Mouse (Mus musculus) forebrain, postnatal 0 days (tissue): ENCODE results near the gene Akap13. TPM values are rescaled to one million over a fixed set of nuclear protein-coding genes. Genes with fewer than 3 reads are reported as not detected.

ENCODE experiments used
- ATAC-seq: fragments of 200-750 bp; cut with Nextera tagmentation; 2 replicates; pipeline ENCODE4 v1.8.0; 2017; ENCODE audit warnings: mild to moderate bottlenecking, moderate library complexity
- DNase-seq: peaks from one replicate; pipeline ENCODE4 v3.0.0-alpha.2; 2015
- H3K27ac ChIP-seq: fragments of 300-500 bp; sonication (generic); 2 replicates; pipeline ENCODE4 v1.5.1; 2014; ENCODE audit warnings: low read depth, mild to moderate bottlenecking, antibody characterized with exemption, low read length, moderate library complexity, mixed read lengths
- H3K27me3 ChIP-seq: fragments of 300-500 bp; sonication (generic); 2 replicates; pipeline ENCODE4 v1.6.1; 2014; ENCODE audit warnings: mild to moderate bottlenecking, low read length, mixed read lengths; ENCODE audit not compliant: insufficient read depth
- H3K36me3 ChIP-seq: fragments of 300-500 bp; sonication (generic); 2 replicates; pipeline ENCODE4 v1.6.1; 2014; ENCODE audit warnings: mild to moderate bottlenecking, moderate library complexity; ENCODE audit not compliant: insufficient read depth
- H3K4me1 ChIP-seq: fragments of 300-500 bp; sonication (generic); 2 replicates; pipeline ENCODE4 v1.6.1; 2014; ENCODE audit warnings: antibody characterized with exemption; ENCODE audit not compliant: insufficient read depth
- H3K4me2 ChIP-seq: fragments of 300-500 bp; sonication (generic); 2 replicates; pipeline ENCODE4 v1.6.1; 2014; ENCODE audit warnings: low read depth, mild to moderate bottlenecking, moderate library complexity
- H3K4me3 ChIP-seq: fragments of 300-500 bp; sonication (generic); 2 replicates; pipeline ENCODE4 v1.5.1; 2014; ENCODE audit warnings: low read depth, low read length, mixed read lengths
- H3K9ac ChIP-seq: fragments of 300-500 bp; sonication (generic); 2 replicates; pipeline ENCODE4 v1.6.1; 2014; ENCODE audit warnings: mild to moderate bottlenecking
- H3K9me3 ChIP-seq: fragments of 300-500 bp; sonication (generic); 2 replicates; pipeline ENCODE4 v1.6.1; 2016; ENCODE audit warnings: low read length
- CTCF ChIP-seq: sonication (generic); IDR thresholded peaks from 2 replicates; pipeline ENCODE4 v1.5.1; 2016; ENCODE audit warnings: antibody characterized with exemption, control low read depth, low read depth
- WGBS: fragments of 180-500 bp; shearing (Covaris S2); extraction: QIAGEN DNeasy Blood & Tissue Kit; methylation state at CpG from one replicate; pipeline ENCODE4 v1.1.7; 2014; 5-methylcytosine and 5-hydroxymethylcytosine counted together
- polyA plus RNA-seq: library from polyadenylated mRNA; unstranded; fragments of >200 nt; fragmentation: Nextera tagmentation; extraction: Ambion mirVana; gene quantifications from 2 replicates; pipeline ENCODE4 v1.2.1, GENCODE M21; 2015
- total RNA-seq: library from RNA; depleted of rRNA; stranded (reverse); fragments of >200 nt; gene quantifications from 2 replicates; pipeline ENCODE4 v1.2.3, GENCODE M21; 2014

The Akap13 gene
- total and polyA plus RNA-seq, 2 experiments from 2014 or later = 9.1 to 16.2 TPM

DNA sequence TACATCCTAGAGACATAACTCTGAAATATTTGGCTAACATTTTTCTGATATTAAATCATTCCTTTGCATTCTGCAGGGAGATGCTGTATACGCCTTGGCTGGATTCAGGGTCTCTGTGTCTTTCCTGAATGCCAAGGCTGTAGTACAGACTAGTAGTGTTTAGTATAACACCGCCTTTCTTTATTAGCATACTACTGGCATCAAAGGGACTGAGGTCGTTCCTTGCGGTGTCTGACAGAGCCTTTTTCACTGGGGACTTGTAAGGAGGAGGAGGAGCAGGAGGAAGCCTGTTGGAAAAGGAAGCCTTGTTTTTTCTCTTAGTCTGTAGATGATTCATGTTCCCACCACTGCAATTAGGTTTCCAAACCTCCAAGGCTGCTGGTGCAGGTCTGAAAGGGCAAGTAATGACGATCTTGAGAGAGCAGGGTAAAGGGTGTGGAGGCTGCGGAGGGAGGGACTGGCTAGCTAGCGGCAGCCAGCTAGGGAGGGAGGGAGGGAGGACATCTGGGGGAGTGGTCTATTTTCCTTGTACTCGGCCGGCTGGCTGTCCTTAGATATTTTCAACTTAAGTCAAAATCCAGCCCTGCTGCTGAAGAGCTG is 186.9 kb downstream of the Akap13 start:
- Histone ChIP-seq H3K9ac (peak overlapping the region; percentile 42), H3K4me3 (peak overlapping the region; percentile 33), H3K4me2 (peak overlapping the region; percentile 55), H3K9me3 (no peaks in the 10 kb centered on the region), H3K36me3 (no peaks in the 10 kb centered on the region), H3K27ac (no peak overlapping the region), H3K4me1 (0 out of 2 replicates have a peak, but pooled peaks cover 3% of the 10 kb centered on the region), H3K27me3 (no peaks in the 10 kb centered on the region)
- WGBS = 3% methylated on average over 9 of the region's 9 CpGs
- ATAC-seq = peak; percentile 82
- DNase-seq = peak; percentile 55
- no peak for TF ChIP-seq CTCF

- DNase-seq (peak; percentile 44), ATAC-seq (0 out of 2 replicates have a peak, but pooled peaks have one; percentile 35)
- 32% methylated on average over 15 of the region's 16 CpGs for WGBS
- peak overlapping the region; percentile 33 for H3K4me3 ChIP-seq
- H3K9me3 ChIP-seq = no peaks in the 10 kb centered on the region
- no peak for TF ChIP-seq CTCF
- peak overlapping the region; percentile 55 for H3K4me2 ChIP-seq
- H3K27me3 ChIP-seq = no peaks in the 10 kb centered on the region
- H3K27ac ChIP-seq = peak overlapping the region; percentile 36; the same call in 1 of the 2 replicates
- peak overlapping the region; percentile 42; the same call in 1 of the 2 replicates for H3K9ac ChIP-seq
- no peaks in the 10 kb centered on the region for H3K36me3 ChIP-seq
- H3K4me1 ChIP-seq = 0 out of 2 replicates have a peak, but pooled peaks cover 3% of the 10 kb centered on the region
Observed at GRCm38 (mm10) chr7:75642846-75643563, 187.7 kb downstream of the Akap13 start.

GRCm38 (mm10) chr7:75643986-75644385 is 188.7 kb downstream of the Akap13 start:
- 0 out of 2 replicates have a peak overlapping the region, but pooled peaks have one; percentile 33 for H3K4me3 ChIP-seq
- no peak overlapping the region for H3K27ac ChIP-seq
- no peak for TF ChIP-seq CTCF
- H3K27me3 ChIP-seq = no peaks in the 10 kb centered on the region
- no peak for DNase-seq
- no peaks in the 10 kb centered on the region for H3K36me3 ChIP-seq
- 0 out of 2 replicates have a peak overlapping the region, but pooled peaks have one; percentile 1 for H3K4me2 ChIP-seq
- H3K9me3 ChIP-seq = no peaks in the 10 kb centered on the region
- ATAC-seq = no peak
- 36% methylated on average over 4 of the region's 4 CpGs for WGBS
- H3K9ac ChIP-seq = no peak overlapping the region
- 0 out of 2 replicates have a peak, but pooled peaks cover 3% of the 10 kb centered on the region for H3K4me1 ChIP-seq

DNA sequence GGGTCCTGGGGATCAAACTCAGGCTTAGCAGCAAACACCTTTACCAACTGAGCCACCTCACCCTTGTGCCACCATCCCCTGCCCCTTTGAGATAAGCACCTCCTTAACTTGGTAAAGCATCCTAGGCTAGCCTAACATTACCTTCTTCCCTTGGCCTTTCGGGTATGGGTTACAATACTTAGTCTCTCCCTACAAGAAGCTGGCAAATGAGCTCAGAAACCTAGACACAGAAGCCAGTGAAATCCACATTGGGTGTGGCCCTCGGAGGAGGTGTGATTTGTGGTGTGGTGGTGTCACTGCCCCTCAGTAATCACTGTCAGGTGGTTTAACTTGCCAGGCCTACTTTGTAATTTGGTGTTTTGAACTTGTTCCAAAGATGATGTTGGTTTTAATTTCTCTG is 189.3 kb downstream of the Akap13 start:
- H3K4me3 ChIP-seq = no peak overlapping the region
- ATAC-seq (no peak), DNase-seq (no peak)
- H3K4me1 ChIP-seq = 0 out of 2 replicates have a peak, but pooled peaks cover 3% of the 10 kb centered on the region
- H3K4me2 ChIP-seq = 0 out of 2 replicates have a peak overlapping the region, but pooled peaks have one; percentile 1
- no peaks in the 10 kb centered on the region for H3K27me3 ChIP-seq
- 89% methylated on average over 2 of the region's 2 CpGs for WGBS
- H3K27ac ChIP-seq = no peak overlapping the region
- no peaks in the 10 kb centered on the region for H3K36me3 ChIP-seq
- no peaks in the 10 kb centered on the region for H3K9me3 ChIP-seq
- TF ChIP-seq CTCF = no peak
- H3K9ac ChIP-seq = no peak overlapping the region

- no peak overlapping the region for H3K4me3 ChIP-seq
- H3K27me3 ChIP-seq = no peaks in the 10 kb centered on the region
- TF ChIP-seq CTCF = no peak
- H3K27ac ChIP-seq = no peak overlapping the region
- DNase-seq (no peak), ATAC-seq (no peak)
- no peaks in the 10 kb centered on the region for H3K9me3 ChIP-seq
- WGBS = 86% methylated on average over 5 of the region's 5 CpGs
- no peaks in the 10 kb centered on the region for H3K36me3 ChIP-seq
- H3K9ac ChIP-seq = no peak overlapping the region
- H3K4me2 ChIP-seq = no peak overlapping the region
- 0 out of 2 replicates have a peak, but pooled peaks cover 3% of the 10 kb centered on the region for H3K4me1 ChIP-seq
Observed at GRCm38 (mm10) chr7:75645156-75645933, 190.0 kb downstream of the Akap13 start.

DNA sequence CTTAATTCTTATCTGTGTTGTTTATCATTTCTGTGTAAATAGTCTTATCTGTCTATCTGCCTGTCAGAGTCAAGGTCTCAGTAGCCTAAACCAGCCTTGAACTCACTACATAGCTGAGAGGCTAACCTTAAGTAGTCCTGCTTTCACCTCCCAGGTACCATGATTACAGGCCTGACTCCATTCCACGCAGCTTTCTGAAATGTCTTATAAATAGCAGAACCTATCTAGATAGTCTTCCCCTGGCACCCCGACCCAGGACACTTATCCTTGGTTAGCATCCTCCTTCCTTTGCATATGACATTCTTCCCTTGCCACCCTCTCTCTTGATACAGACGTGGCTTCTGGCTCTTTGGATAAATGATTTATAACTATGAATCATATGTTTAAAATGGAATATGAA is 192.7 kb downstream of the Akap13 start:
- no peaks in the 10 kb centered on the region for H3K9me3 ChIP-seq
- H3K4me3 ChIP-seq = no peak overlapping the region
- no peaks in the 10 kb centered on the region for H3K4me1 ChIP-seq
- 88% methylated on average over 3 of the region's 3 CpGs for WGBS
- DNase-seq (no peak), ATAC-seq (no peak)
- H3K27ac ChIP-seq = no peak overlapping the region
- no peak overlapping the region for H3K4me2 ChIP-seq
- no peaks in the 10 kb centered on the region for H3K36me3 ChIP-seq
- no peaks in the 10 kb centered on the region for H3K27me3 ChIP-seq
- no peak for TF ChIP-seq CTCF
- H3K9ac ChIP-seq = no peak overlapping the region

DNA sequence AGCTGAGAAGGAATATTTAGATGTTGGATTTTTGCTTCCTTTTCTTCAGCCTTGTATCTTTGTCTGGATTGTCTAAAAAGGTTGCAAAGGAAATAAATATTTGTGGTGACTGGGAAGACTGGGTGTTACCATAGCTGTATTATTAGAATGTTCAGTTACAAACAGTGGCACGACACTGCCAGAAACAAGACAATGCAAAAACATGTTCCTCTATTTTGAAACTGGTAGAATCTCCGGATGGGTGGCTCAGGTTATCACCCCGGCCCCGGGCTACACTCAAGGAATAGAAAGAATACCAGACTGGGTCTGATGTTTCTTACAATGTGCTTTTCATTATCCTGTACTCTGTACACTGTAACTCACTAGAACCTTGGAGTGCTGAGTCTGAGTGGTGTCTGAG is 193.6 kb downstream of the Akap13 start:
- H3K4me3 ChIP-seq = no peak overlapping the region
- H3K4me2 ChIP-seq = no peak overlapping the region
- DNase-seq (no peak), ATAC-seq (no peak)
- no peaks in the 10 kb centered on the region for H3K4me1 ChIP-seq
- no peaks in the 10 kb centered on the region for H3K9me3 ChIP-seq
- H3K27ac ChIP-seq = no peak overlapping the region
- 87% methylated on average over 4 of the region's 4 CpGs for WGBS
- no peak for TF ChIP-seq CTCF
- no peaks in the 10 kb centered on the region for H3K36me3 ChIP-seq
- no peak overlapping the region for H3K9ac ChIP-seq
- no peaks in the 10 kb centered on the region for H3K27me3 ChIP-seq
